Mouse (Mus musculus) neural tube, embryonic 12.5 days (tissue): ENCODE results near the gene Foxp4. TPM values are rescaled to one million over a fixed set of nuclear protein-coding genes. Genes with fewer than 3 reads are reported as not detected.

Experiments
- ATAC-seq: fragments of 200-750 bp; cut with Nextera tagmentation; 2 replicates; pipeline ENCODE4 v1.8.0; 2017; ENCODE audit warnings: low read depth, mild to moderate bottlenecking, moderate TSS enrichment, moderate library complexity; ENCODE audit not compliant: low FRiP score
- H3K27ac ChIP-seq: fragments of 300-500 bp; sonication (generic); 2 replicates; pipeline ENCODE4 v1.5.1; 2016
- H3K27me3 ChIP-seq: fragments of 300-500 bp; sonication (generic); replicated peaks from 2 replicates; pipeline ENCODE4 v1.6.1; 2016; ENCODE audit warnings: mild to moderate bottlenecking
- H3K36me3 ChIP-seq: fragments of 300-500 bp; sonication (generic); 2 replicates; pipeline ENCODE4 v1.6.1; 2016; ENCODE audit warnings: mild to moderate bottlenecking
- H3K4me1 ChIP-seq: fragments of 300-500 bp; sonication (generic); 2 replicates; pipeline ENCODE4 v1.6.1; 2016
- H3K4me2 ChIP-seq: fragments of 300-500 bp; sonication (generic); replicated peaks from 2 replicates; pipeline ENCODE4 v1.6.1; 2016; ENCODE audit warnings: mild to moderate bottlenecking
- H3K4me3 ChIP-seq: fragments of 300-500 bp; sonication (generic); 2 replicates; pipeline ENCODE4 v1.5.1; 2016
- H3K9ac ChIP-seq: fragments of 300-500 bp; sonication (generic); 2 replicates; pipeline ENCODE4 v1.6.1; 2016; ENCODE audit warnings: mild to moderate bottlenecking
- H3K9me3 ChIP-seq: fragments of 300-500 bp; sonication (generic); 2 replicates; pipeline ENCODE4 v1.6.1; 2016; ENCODE audit warnings: mild to moderate bottlenecking
- WGBS: fragments of 180-500 bp; shearing (Covaris S2); methylation state at CpG from one replicate; pipeline ENCODE4 v1.1.7; 2016; 5-methylcytosine and 5-hydroxymethylcytosine counted together
- polyA plus RNA-seq: library from polyadenylated mRNA; unstranded; fragments of >200 nt; fragmentation: Nextera tagmentation; extraction: Ambion mirVana; gene quantifications from 2 replicates; pipeline ENCODE4 v1.2.1, GENCODE M21; 2016

Foxp4 gene
- polyA plus RNA-seq, 1 experiment from 2014 or later: 31.8 TPM

DNA sequence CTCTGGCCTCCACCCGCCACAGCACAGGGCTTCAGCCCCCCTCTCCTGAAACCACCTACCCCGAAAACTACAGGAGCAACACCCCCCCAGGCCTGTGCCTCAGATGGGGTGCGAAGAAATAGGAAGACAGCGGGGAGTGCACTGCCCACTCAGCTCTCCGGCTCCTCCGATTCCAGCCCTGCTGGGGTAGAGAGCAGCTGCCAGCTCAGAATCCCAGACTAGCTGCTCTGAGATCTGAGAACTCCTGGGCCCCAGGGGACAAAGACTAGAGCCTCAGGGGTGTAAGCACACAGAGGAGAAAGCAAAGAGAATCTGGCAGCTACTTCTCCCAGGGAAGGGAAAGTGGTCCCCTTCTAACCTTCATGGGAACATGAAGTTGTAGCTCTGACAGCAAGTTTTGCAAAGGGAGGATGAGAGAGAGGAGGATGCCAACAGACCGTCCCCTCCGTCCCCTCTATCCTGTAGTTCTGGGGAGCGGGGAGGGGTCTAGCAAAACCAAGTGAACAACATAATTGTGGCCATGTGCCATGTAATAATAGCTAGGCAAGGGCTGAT is 17.0 kb downstream of the Foxp4 start:
- Histone ChIP-seq H3K27me3 (peaks cover 31% of the 10 kb centered on the region), H3K4me2 (peak overlapping the region; percentile 14), H3K9ac (no peak overlapping the region; the same call in 1 of the 2 replicates), H3K4me3 (no peak overlapping the region), H3K36me3 (peaks cover 3% of the 10 kb centered on the region; the same call in 1 of the 2 replicates), H3K9me3 (no peaks in the 10 kb centered on the region), H3K27ac (no peak overlapping the region), H3K4me1 (peaks cover 60% of the 10 kb centered on the region)
- 20% methylated on average over 9 of the region's 9 CpGs for WGBS
- 0 out of 2 replicates have a peak, but pooled peaks have one; percentile 7 for ATAC-seq

DNA sequence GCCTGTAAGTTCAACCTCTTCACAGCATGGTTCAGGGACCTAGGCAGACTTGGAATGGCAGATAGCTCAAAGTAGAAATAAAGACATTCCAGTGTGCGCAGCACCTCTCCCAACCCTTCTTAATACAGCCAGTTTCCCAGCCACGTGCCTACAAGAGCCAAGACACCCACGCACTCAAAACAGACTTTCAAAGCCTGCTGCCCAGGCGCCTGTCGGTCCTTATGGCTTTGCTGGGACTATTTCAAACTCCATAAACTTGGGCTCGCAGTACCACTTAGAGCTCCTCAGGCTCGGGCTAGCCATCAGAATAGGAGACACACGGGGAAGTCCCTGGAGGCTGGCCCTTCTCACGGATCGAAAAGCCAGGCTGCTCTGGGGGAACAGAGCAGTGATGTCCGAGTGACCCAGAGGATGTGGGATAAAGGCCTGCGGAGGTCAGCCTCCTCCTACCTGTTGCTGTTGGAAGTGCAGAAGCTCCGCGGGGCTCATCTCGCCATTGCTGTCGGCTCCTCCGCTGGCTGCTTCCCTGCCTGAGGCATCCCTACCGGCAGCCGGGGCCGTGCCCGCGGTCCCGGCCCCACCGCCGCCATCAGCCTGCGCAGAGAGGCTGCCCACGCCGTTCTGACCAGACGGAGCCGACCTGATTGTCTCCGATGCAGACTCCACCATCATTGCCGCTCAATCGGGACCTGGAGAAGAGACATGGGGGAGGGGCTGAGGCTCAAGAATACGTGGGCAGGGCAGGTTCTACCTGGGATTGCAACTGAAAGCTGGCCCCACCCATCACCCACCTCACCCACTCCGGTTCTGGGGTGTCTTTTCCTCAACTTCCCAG is 20.4 kb downstream of the Foxp4 start:
- ATAC-seq: no peak
- Histone ChIP-seq H3K27ac (no peak overlapping the region), H3K4me3 (no peak overlapping the region), H3K4me1 (peaks cover 42% of the 10 kb centered on the region), H3K4me2 (peak overlapping the region; percentile 49), H3K9ac (0 out of 2 replicates have a peak overlapping the region, but pooled peaks have one; percentile 21), H3K27me3 (peaks cover 20% of the 10 kb centered on the region), H3K9me3 (no peaks in the 10 kb centered on the region), H3K36me3 (peaks cover 7% of the 10 kb centered on the region; the same call in 1 of the 2 replicates)
- 16% methylated on average over 35 of the region's 35 CpGs for WGBS

DNA sequence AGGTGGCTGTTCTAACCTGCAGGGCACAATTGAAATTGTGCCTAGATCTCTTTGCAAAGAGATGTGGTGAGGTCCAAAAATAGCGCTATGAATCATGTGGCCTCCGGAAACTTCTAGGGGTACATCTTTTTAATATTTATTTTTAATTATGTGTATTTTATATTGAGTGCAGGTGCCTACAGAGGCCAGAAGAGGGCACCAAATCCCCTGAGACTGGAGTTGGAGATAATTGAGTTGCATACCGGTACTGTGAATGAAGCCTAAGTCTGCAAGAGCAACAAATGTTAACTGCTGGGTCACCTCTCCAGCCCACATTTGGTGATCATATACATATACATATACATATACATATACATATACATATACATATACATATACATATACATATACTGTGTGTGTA is 22.7 kb downstream of the Foxp4 start:
- H3K4me1 ChIP-seq: peaks cover 42% of the 10 kb centered on the region
- H3K27me3 ChIP-seq: peaks cover 14% of the 10 kb centered on the region
- WGBS: 69% methylated on average over 3 of the region's 3 CpGs
- no peak overlapping the region for H3K4me2 ChIP-seq
- H3K27ac ChIP-seq: no peak overlapping the region
- no peak for ATAC-seq
- H3K9ac ChIP-seq: no peak overlapping the region
- no peaks in the 10 kb centered on the region for H3K9me3 ChIP-seq
- H3K4me3 ChIP-seq: no peak overlapping the region
- peaks cover 7% of the 10 kb centered on the region; the same call in 1 of the 2 replicates for H3K36me3 ChIP-seq

DNA sequence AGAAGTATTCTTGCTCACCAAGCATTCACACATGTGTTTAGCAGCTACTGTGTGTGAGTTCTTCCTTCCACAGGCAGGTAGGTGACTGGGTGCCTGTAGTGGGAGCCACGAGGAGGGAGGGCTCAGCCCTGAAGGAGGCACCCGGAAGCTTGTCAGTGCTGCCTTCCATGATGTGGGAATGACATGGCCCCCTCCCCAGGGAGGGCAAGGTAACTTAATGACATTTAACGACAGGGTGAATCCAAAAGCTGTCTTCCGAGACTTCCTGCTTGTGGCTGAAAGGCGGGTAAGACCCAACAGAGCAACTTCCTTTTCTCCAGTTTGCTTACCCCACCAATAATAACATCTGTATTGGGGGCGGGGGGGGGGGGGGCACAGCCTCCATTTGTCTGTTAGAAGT is 23.7 kb downstream of the Foxp4 start:
- no peak overlapping the region for H3K9ac ChIP-seq
- no peaks in the 10 kb centered on the region for H3K9me3 ChIP-seq
- H3K36me3 ChIP-seq: peaks cover 7% of the 10 kb centered on the region; the same call in 1 of the 2 replicates
- H3K27me3 ChIP-seq: peaks cover 12% of the 10 kb centered on the region; the same call in 1 of the 2 replicates
- ATAC-seq: no peak
- H3K27ac ChIP-seq: no peak overlapping the region
- peaks cover 38% of the 10 kb centered on the region for H3K4me1 ChIP-seq
- 42% methylated on average over 6 of the region's 6 CpGs for WGBS
- H3K4me3 ChIP-seq: no peak overlapping the region
- no peak overlapping the region for H3K4me2 ChIP-seq

DNA sequence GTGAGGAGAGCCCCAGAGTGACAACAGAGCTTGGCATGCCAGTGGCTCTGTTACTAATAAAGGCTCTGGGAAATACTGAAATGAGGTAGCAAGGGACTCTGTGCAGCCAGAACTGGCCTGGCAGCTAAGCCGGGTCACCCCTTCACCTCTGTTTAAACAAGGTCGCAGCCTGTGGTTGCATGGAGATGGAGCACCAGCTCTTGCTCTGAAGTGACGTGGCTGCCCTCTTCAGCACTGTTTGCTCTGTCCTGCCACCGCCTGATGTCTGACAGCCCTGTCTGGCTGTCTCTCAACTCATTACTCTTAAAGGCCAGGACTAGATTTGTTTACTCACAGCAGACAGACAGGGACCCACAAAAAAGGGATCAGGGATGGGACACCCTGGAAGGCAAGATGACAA is 25.3 kb downstream of the Foxp4 start:
- Histone ChIP-seq H3K27me3 (peaks cover 7% of the 10 kb centered on the region; the same call in 1 of the 2 replicates), H3K9me3 (no peaks in the 10 kb centered on the region), H3K9ac (no peak overlapping the region), H3K4me2 (no peak overlapping the region), H3K4me1 (peaks cover 30% of the 10 kb centered on the region), H3K36me3 (peaks cover 14% of the 10 kb centered on the region; the same call in 1 of the 2 replicates), H3K4me3 (no peak overlapping the region), H3K27ac (peak overlapping the region; percentile 20; the same call in 1 of the 2 replicates)
- 17% methylated on average over 4 of the region's 4 CpGs for WGBS
- ATAC-seq: no peak

DNA sequence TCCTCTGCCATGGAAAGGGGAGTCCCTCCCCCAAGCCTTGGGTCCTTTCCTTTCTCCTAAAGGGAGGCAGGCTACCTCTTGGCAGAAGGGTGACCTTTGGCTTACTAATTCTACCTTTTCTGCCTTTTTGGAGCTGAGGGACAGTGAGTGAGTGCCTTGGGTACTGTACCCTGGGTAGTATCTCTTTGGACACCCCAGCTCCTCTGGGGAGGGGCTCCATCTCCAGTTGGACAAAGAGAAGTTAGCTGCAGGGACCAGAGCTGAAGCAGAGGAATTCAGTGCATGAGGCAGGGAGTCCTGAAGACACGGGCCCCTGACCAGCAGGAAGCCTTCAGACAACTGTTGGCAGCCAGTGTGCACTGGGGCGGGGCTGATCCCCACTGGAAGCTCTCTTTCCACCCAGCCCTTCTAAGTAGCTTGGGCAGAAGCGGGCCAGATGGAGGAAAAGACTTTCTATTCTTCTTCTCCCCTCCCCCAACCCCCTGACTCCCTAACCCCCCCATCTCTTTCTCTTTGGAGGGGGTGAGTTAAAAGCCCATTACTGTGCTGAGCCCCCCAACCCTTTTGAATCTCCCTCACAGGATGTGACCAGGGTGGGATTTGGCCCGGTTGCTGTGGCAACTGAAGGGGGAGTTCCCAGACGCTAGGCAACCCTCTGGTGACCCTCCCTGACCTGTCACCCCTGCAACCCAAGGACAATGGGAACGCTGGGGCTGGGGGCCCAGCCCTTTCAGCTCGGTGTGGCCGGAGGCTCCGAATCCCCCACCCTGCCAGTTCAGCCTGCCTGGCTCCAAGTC is 26.3 kb downstream of the Foxp4 start:
- no peak overlapping the region for H3K4me3 ChIP-seq
- ATAC-seq: peak; percentile 87
- 0 out of 2 replicates have a peak, but pooled peaks cover under 1% of the 10 kb centered on the region for H3K27me3 ChIP-seq
- no peak overlapping the region for H3K9ac ChIP-seq
- 0 out of 2 replicates have a peak overlapping the region, but pooled peaks have one; percentile 20 for H3K27ac ChIP-seq
- 3% methylated on average over 9 of the region's 9 CpGs for WGBS
- H3K4me2 ChIP-seq: peak overlapping the region; percentile 40
- H3K4me1 ChIP-seq: peaks cover 27% of the 10 kb centered on the region
- no peaks in the 10 kb centered on the region for H3K9me3 ChIP-seq
- peaks cover 18% of the 10 kb centered on the region; the same call in 1 of the 2 replicates for H3K36me3 ChIP-seq

DNA sequence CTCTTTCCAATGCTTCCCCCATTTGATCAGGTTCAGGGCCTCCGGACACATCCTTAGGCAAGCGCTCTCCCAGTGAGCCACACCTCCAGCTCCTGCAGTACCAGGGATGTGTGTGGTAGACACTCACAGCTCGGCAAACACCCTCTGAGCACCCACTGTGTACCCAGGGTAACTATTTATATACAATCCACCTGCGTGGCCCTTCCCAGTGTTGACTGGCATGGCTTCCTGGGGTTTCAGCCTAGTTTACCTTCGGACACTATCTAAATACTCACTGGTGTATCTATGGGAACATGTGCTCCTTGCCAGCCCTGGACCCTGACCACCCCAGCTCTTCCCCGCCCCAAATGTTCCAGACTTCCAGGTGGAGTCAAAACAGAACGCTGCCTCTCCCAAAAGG is 34.7 kb downstream of the Foxp4 start:
- 76% methylated on average over 7 of the region's 7 CpGs for WGBS
- Histone ChIP-seq H3K36me3 (peaks cover 13% of the 10 kb centered on the region; the same call in 1 of the 2 replicates), H3K4me3 (no peak overlapping the region), H3K4me1 (peaks cover 39% of the 10 kb centered on the region), H3K9ac (no peak overlapping the region), H3K9me3 (no peaks in the 10 kb centered on the region), H3K27me3 (no peaks in the 10 kb centered on the region), H3K27ac (no peak overlapping the region), H3K4me2 (no peak overlapping the region)
- no peak for ATAC-seq

DNA sequence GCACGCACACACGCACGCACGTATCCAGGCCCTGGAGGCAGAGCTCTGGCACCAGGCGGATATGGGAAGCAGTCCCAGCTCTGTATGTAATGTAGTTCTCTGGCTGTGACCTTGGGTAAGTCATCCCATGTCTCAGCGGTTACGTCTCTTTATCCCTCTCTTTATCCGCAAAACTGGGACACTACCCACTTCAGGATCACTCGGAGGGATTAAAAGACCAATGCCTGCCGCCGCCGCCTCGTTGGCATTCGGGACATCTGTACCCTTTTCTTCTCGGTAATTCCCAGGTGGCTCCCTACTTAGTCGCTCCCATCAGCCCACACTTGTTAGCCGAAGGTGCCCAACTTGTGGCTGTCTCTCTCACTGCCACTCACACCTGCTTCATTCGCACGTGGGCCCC is 35.2 kb downstream of the Foxp4 start:
- no peaks in the 10 kb centered on the region for H3K27me3 ChIP-seq
- H3K9ac ChIP-seq: no peak overlapping the region
- no peak overlapping the region for H3K27ac ChIP-seq
- H3K4me1 ChIP-seq: peaks cover 39% of the 10 kb centered on the region
- peaks cover 9% of the 10 kb centered on the region; the same call in 1 of the 2 replicates for H3K36me3 ChIP-seq
- H3K4me3 ChIP-seq: no peak overlapping the region
- H3K9me3 ChIP-seq: no peaks in the 10 kb centered on the region
- H3K4me2 ChIP-seq: no peak overlapping the region
- 57% methylated on average over 19 of the region's 19 CpGs for WGBS
- no peak for ATAC-seq

DNA sequence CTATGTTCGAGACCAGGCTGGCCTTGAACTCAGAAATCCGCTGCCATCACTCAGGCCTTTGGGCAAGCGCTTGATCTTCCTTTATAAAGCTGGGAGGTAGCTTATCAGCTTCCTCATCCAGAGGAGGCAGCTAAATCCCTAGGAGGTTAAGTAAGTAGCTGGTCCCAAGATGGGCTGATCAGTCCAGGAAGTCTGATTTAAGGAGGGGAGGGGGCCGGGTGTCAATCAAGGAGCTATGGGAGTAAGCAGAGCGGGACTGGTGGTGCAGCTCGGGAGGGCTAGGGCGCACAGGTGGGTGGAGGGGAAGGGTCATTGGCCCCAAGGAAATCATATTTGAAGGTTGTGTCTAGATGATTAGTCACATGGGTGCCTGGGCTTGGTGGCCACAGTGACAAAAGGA is 35.8 kb downstream of the Foxp4 start:
- Histone ChIP-seq H3K27ac (no peak overlapping the region), H3K9me3 (no peaks in the 10 kb centered on the region), H3K9ac (no peak overlapping the region), H3K4me1 (peaks cover 39% of the 10 kb centered on the region), H3K4me3 (no peak overlapping the region), H3K4me2 (no peak overlapping the region), H3K36me3 (peaks cover 9% of the 10 kb centered on the region; the same call in 1 of the 2 replicates), H3K27me3 (no peaks in the 10 kb centered on the region)
- ATAC-seq: no peak
- WGBS: 83% methylated on average over 7 of the region's 7 CpGs

DNA sequence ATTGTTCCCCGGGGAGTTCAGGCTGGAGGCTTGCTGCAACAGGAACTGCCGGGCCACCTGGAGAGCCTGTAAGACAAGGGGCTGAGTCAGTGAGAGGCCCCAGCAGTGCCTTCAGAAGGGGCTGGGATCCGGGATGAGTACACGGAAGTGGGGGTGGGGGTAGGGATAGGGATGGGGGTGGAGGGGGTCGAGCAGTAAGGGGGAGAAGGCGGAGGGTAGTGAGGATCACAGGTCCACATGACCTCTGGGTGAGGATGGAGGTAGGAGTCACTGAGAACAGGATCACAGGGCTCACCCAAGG is 36.3 kb downstream of the Foxp4 start:
- peak; percentile 33 for ATAC-seq
- Histone ChIP-seq H3K9ac (no peak overlapping the region; the same call in 1 of the 2 replicates), H3K36me3 (peaks cover 9% of the 10 kb centered on the region; the same call in 1 of the 2 replicates), H3K9me3 (no peaks in the 10 kb centered on the region), H3K27me3 (no peaks in the 10 kb centered on the region), H3K27ac (0 out of 2 replicates have a peak overlapping the region, but pooled peaks have one; percentile 4), H3K4me3 (no peak overlapping the region), H3K4me2 (peak overlapping the region; percentile 15), H3K4me1 (peaks cover 39% of the 10 kb centered on the region)
- WGBS: 9% methylated on average over 6 of the region's 6 CpGs

DNA sequence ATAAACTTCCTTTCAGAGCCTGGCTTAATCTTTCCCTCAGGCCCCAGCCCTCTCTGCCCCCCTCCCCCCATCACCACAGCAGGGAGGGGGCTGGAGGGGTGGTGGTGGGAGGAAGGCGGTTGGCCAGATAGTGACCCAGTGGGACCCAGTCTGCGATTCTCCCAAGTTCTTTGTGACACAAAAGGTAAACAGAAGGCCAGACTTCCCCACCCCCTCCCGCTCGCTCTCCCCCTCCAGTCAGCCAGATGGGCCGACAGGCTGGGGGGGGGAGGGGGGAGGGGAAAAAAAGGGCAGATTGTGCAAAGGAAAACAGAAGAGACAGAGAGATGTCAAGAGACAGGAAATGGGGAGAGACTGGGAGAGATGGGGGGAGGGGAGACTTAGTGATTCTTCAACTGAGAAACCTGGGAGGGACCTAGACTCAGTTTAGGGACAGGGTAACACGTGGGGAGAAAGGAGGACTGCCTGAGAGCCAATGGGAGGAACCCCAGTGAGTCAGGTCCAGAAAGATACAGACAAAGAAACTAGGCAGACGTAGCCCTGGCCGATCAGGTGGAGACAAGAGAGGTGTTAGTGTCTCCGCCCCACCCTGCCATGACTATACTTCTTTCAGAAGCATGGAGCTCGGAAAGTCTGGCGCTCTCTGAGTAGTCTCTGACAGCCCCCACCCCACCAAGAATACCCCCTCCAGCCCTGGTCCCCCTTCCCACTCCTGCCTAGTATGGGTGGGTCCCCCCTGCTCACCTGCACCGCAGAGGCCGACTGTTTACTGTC is 36.9 kb downstream of the Foxp4 start:
- H3K27ac ChIP-seq: 0 out of 2 replicates have a peak overlapping the region, but pooled peaks have one; percentile 43
- H3K9ac ChIP-seq: no peak overlapping the region; the same call in 1 of the 2 replicates
- H3K36me3 ChIP-seq: peaks cover 9% of the 10 kb centered on the region; the same call in 1 of the 2 replicates
- peak overlapping the region; percentile 15 for H3K4me2 ChIP-seq
- peak; percentile 72 for ATAC-seq
- no peaks in the 10 kb centered on the region for H3K27me3 ChIP-seq
- H3K4me1 ChIP-seq: peaks cover 40% of the 10 kb centered on the region
- 12% methylated on average over 13 of the region's 13 CpGs for WGBS
- no peaks in the 10 kb centered on the region for H3K9me3 ChIP-seq
- H3K4me3 ChIP-seq: no peak overlapping the region
